Mouse (Mus musculus): ENCODE results near the gene Mrps35.

GRCm38 (mm10) chr6:146995391-146995790 lies 47.2 kb upstream of the Mrps35 start:
- TF ChIP-seq TAL1 (IDR thresholded peaks at IDR 0.05; ENCODE audit: low read length) (no peak), GATA1 (IDR thresholded peaks at IDR 0.05; ENCODE audit: low read length) (no peak)
